Mouse (Mus musculus) CH12.LX (cell line): ENCODE measurements around the gene Ncbp2.
A peak's percentile ranks its signal among the peaks of the same experiment; 100 is the strongest.

Source experiments
- CHD2 ChIP-seq: IDR thresholded peaks from 2 replicates; pipeline ENCODE4 v1.6.1; 2011; ENCODE audit warnings: low read length, improper control_type of control experiment
- CTCF ChIP-seq, 2 experiments: IDR thresholded peaks in 1 of 2; conservative IDR thresholded peaks in 1 of 2; 2 replicates each; pipeline ENCODE4 v1.5.1; 2011 to 2012; ENCODE audit warnings: low read depth in 2 of 2, low read length in 2 of 2, improper control_type of control experiment in 1 of 2, inconsistent platforms in 1 of 2, mild to moderate bottlenecking in 1 of 2, moderate library complexity in 1 of 2
- EP300 ChIP-seq: IDR thresholded peaks from 2 replicates; pipeline ENCODE4 v1.6.1; 2011; ENCODE audit warnings: low read length, improper control_type of control experiment
- POLR2A ChIP-seq: IDR thresholded peaks from 2 replicates; pipeline ENCODE4 v1.6.1; 2011; ENCODE audit warnings: low read depth, mild to moderate bottlenecking, improper control_type of control experiment, low read length
- RAD21 ChIP-seq: IDR thresholded peaks from 2 replicates; pipeline ENCODE4 v1.6.1; 2011; ENCODE audit warnings: low read depth, mild to moderate bottlenecking, low read length, improper control_type of control experiment, moderate library complexity
- TCF12 ChIP-seq: IDR thresholded peaks from 2 replicates; pipeline ENCODE4 v1.6.1; 2014; ENCODE audit warnings: low read depth, mild to moderate bottlenecking, inconsistent platforms, low read length, improper control_type of control experiment
- USF1 ChIP-seq: IDR thresholded peaks from 2 replicates; pipeline ENCODE4 v1.6.1; 2014; ENCODE audit warnings: low read depth, mild to moderate bottlenecking, inconsistent platforms, low read length, improper control_type of control experiment
- ZNF384 ChIP-seq: IDR thresholded peaks from 2 replicates; pipeline ENCODE4 v1.6.1; 2012; ENCODE audit warnings: low read depth, low read length, improper control_type of control experiment, inconsistent platforms

- TF ChIP-seq POLR2A (no peak), USF1 (no peak), EP300 (no peak), TCF12 (no peak), RAD21 (no peak), ZNF384 (no peak), CHD2 (no peak), CTCF (conservative IDR thresholded peaks at IDR 0.05 in 1 of 2, IDR thresholded peaks at IDR 0.05 in 1 of 2; ENCODE audit: low read depth in 2 of 2, low read length in 2 of 2) (0 out of 4 replicates have a peak, but pooled peaks of 1 of the 2 experiments have one; percentile 8)
These were observed 11.7 kb upstream of the Ncbp2 start for GRCm38 (mm10) chr16:31936568-31936967.
